Mouse (Mus musculus) retina, postnatal 7 days (tissue): ENCODE data around the gene Pds5b.
"Not testable (repeated sequence)": the region's sequence is repeated elsewhere in the genome, so short reads cannot be mapped to it uniquely, and the experiment has no call there.

ENCODE experiments used
- DNase-seq: peaks from one replicate; pipeline ENCODE4 v3.0.0-alpha.2; 2012; ENCODE audit warnings: low read depth, low spot score

Gene Pds5b

GRCm38 (mm10) chr5:150673153-150673835, at the start of gene Pds5b:
Pds5b (plus strand) TSS chr5:150673739.
- DNase-seq, result peak; percentile 93

GRCm38 (mm10) chr5:150625528-150625927, 48.0 kb upstream of the Pds5b start:
- no peak for DNase-seq

- no peak for DNase-seq
Observed at GRCm38 (mm10) chr5:150629272-150629671, 44.3 kb upstream of the Pds5b start.

GRCm38 (mm10) chr5:150629692-150630091, 43.8 kb upstream of the Pds5b start:
- no peak for DNase-seq

- no peak for DNase-seq
Observed at GRCm38 (mm10) chr5:150641440-150641839, 32.1 kb upstream of the Pds5b start.

- not testable (repeated sequence) for DNase-seq
Observed at GRCm38 (mm10) chr5:150643390-150643789, 30.1 kb upstream of the Pds5b start.

GRCm38 (mm10) chr5:150644926-150645325, 28.6 kb upstream of the Pds5b start:
- DNase-seq, result no peak

- no peak for DNase-seq
Observed at GRCm38 (mm10) chr5:150652578-150652977, 21.0 kb upstream of the Pds5b start.

- DNase-seq, result no peak
Observed at GRCm38 (mm10) chr5:150654548-150654947, 19.0 kb upstream of the Pds5b start.

GRCm38 (mm10) chr5:150659425-150659824, 14.1 kb upstream of the Pds5b start:
- DNase-seq, result not testable (repeated sequence)

- DNase-seq, result not testable (repeated sequence)
Observed at GRCm38 (mm10) chr5:150660296-150660695, 13.2 kb upstream of the Pds5b start.

- not testable (repeated sequence) for DNase-seq
Observed at GRCm38 (mm10) chr5:150663926-150664325, 9.6 kb upstream of the Pds5b start.

- peak; percentile 9 for DNase-seq
Observed at GRCm38 (mm10) chr5:150664794-150665131, 8.8 kb upstream of the Pds5b start.

GRCm38 (mm10) chr5:150665132-150665954, 8.2 kb upstream of the Pds5b start:
- DNase-seq, result peak; percentile 91

- DNase-seq, result not testable (repeated sequence)
Observed at GRCm38 (mm10) chr5:150666133-150666739, 7.3 kb upstream of the Pds5b start, which contains the start of gene N4bp2l2. N4bp2l2 (minus strand) TSS chr5:150666183.

GRCm38 (mm10) chr5:150668731-150669130, 4.8 kb upstream of the Pds5b start:
- no peak for DNase-seq

GRCm38 (mm10) chr5:150672343-150672742, 1.2 kb upstream of the Pds5b start:
- DNase-seq, result no peak

GRCm38 (mm10) chr5:150673880-150674621, 512 bp downstream of the Pds5b start:
- peak; percentile 25 for DNase-seq

GRCm38 (mm10) chr5:150674866-150675265, 1.3 kb downstream of the Pds5b start:
- no peak for DNase-seq

- DNase-seq, result not testable (repeated sequence)
Observed at GRCm38 (mm10) chr5:150682862-150683261, 9.3 kb downstream of the Pds5b start.

GRCm38 (mm10) chr5:150690685-150691084, 17.1 kb downstream of the Pds5b start:
- no peak for DNase-seq

GRCm38 (mm10) chr5:150693277-150693676, 19.7 kb downstream of the Pds5b start:
- no peak for DNase-seq
